ENCODE assay signal across 8 mouse cellular contexts in genomic region chr5:128953278-128954070, GRCm38 (mm10). TPM values are rescaled to one million over a fixed set of nuclear protein-coding genes. Genes with fewer than 3 reads are reported as not detected.
DNase-seq lines count a peak whose midpoint lies in the region; ATAC-seq and TF ChIP-seq lines count a peak whose summit lies in the region.

Rimbp2 (minus strand) TSS chr5:128953486.

- DNase-seq in layer of hippocampus, adult 11-12 months (ENCODE audit: low spot score): peak; percentile 68
- DNase-seq in layer of hippocampus, adult 9-10 months (ENCODE audit: low spot score): no peak
- no peak for DNase-seq in lung, postnatal 0 days (ENCODE audit: low spot score)

- H3K9ac ChIP-seq in embryonic facial prominence, embryonic 15.5 days: no peak within 1 kb of the TSS
- peak within 1 kb of the TSS; percentile 4; the same call in 1 of the 2 replicates for H3K9ac ChIP-seq in intestine, embryonic 16.5 days (ENCODE audit: low read depth, low read length)
- H3K9ac ChIP-seq in liver, embryonic 15.5 days: no peak within 1 kb of the TSS
- 0 out of 2 replicates have a peak within 1 kb of the TSS, but pooled peaks have one; percentile 7 for H3K9ac ChIP-seq in stomach, embryonic 16.5 days (ENCODE audit: low read length)
- H3K9ac ChIP-seq in lung, postnatal 0 days (replicated peaks; ENCODE audit: low read depth): no peak within 1 kb of the TSS

- TF ChIP-seq CTCF in lung, postnatal 0 days (IDR thresholded peaks at IDR 0.05): no peak

- H3K4me2 ChIP-seq in embryonic facial prominence, embryonic 15.5 days (replicated peaks): peak within 1 kb of the TSS; percentile 49
- peak within 1 kb of the TSS; percentile 47 for H3K4me2 ChIP-seq in intestine, embryonic 16.5 days (ENCODE audit: low read depth, low read length)
- H3K4me2 ChIP-seq in liver, embryonic 15.5 days: peak within 1 kb of the TSS; percentile 25
- peak within 1 kb of the TSS; percentile 50 for H3K4me2 ChIP-seq in stomach, embryonic 16.5 days (ENCODE audit: low read depth, low read length)
- H3K4me2 ChIP-seq in lung, postnatal 0 days (replicated peaks; ENCODE audit: low read depth, low read length): no peak within 1 kb of the TSS

- peaks cover 7% of the 10 kb centered on the region for H3K4me1 ChIP-seq in embryonic facial prominence, embryonic 15.5 days
- peaks cover 4% of the 10 kb centered on the region; the same call in 1 of the 2 replicates for H3K4me1 ChIP-seq in intestine, embryonic 16.5 days (ENCODE audit: control insufficient read depth, insufficient read depth, low read length)
- H3K4me1 ChIP-seq in liver, embryonic 15.5 days (replicated peaks): no peaks in the 10 kb centered on the region
- no peaks in the 10 kb centered on the region for H3K4me1 ChIP-seq in stomach, embryonic 16.5 days (ENCODE audit: control insufficient read depth, insufficient read depth, low read length)
- no peaks in the 10 kb centered on the region for H3K4me1 ChIP-seq in lung, postnatal 0 days (ENCODE audit: insufficient read depth, low read depth, low read length)

- H3K4me3 ChIP-seq in embryonic facial prominence, embryonic 15.5 days (replicated peaks): peak within 1 kb of the TSS; percentile 31
- peak within 1 kb of the TSS; percentile 35 for H3K4me3 ChIP-seq in intestine, embryonic 16.5 days (ENCODE audit: low read length)
- H3K4me3 ChIP-seq in liver, embryonic 15.5 days (replicated peaks): no peak within 1 kb of the TSS
- peak within 1 kb of the TSS; percentile 26 for H3K4me3 ChIP-seq in stomach, embryonic 16.5 days (replicated peaks; ENCODE audit: low read length)
- no peak within 1 kb of the TSS for H3K4me3 ChIP-seq in lung, postnatal 0 days (ENCODE audit: low read depth, low read length)

- ATAC-seq in embryonic facial prominence, embryonic 15.5 days (ENCODE audit: insufficient number of reproducible peaks, low FRiP score, low TSS enrichment, low read depth): no peak
- ATAC-seq in intestine, embryonic 16.5 days: 0 out of 2 replicates have a peak, but pooled peaks have one; percentile 31
- ATAC-seq in liver, embryonic 15.5 days (ENCODE audit: insufficient read depth): no peak
- ATAC-seq in stomach, embryonic 16.5 days (ENCODE audit: insufficient read depth, low FRiP score): peak; percentile 60; the same call in 1 of the 2 replicates
- ATAC-seq in lung, postnatal 0 days: no peak
- no peak for ATAC-seq in erythroblast, adult 5-6 weeks (replicated peaks; ENCODE audit: low FRiP score, poor library complexity, severe bottlenecking)

- 7% methylated on average over 17 of the region's 17 CpGs for WGBS in embryonic facial prominence, embryonic 15.5 days
- WGBS in intestine, embryonic 16.5 days: 12% methylated on average over 17 of the region's 17 CpGs
- WGBS in liver, embryonic 15.5 days (ENCODE audit: insufficient replicate concordance): 12% methylated on average over 17 of the region's 17 CpGs
- 13% methylated on average over 17 of the region's 17 CpGs for WGBS in stomach, embryonic 16.5 days
- 14% methylated on average over 15 of the region's 17 CpGs for WGBS in lung, postnatal 0 days

- H3K9me3 ChIP-seq in embryonic facial prominence, embryonic 15.5 days (replicated peaks): no peaks in the 10 kb centered on the region
- no peaks in the 10 kb centered on the region for H3K9me3 ChIP-seq in intestine, embryonic 16.5 days (ENCODE audit: control insufficient read depth, low read length)
- H3K9me3 ChIP-seq in liver, embryonic 15.5 days (replicated peaks): no peaks in the 10 kb centered on the region
- no peaks in the 10 kb centered on the region for H3K9me3 ChIP-seq in stomach, embryonic 16.5 days (replicated peaks; ENCODE audit: control insufficient read depth, low read length)
- no peaks in the 10 kb centered on the region for H3K9me3 ChIP-seq in lung, postnatal 0 days (ENCODE audit: low read length)

- H3K27me3 ChIP-seq in embryonic facial prominence, embryonic 15.5 days: peaks cover 22% of the 10 kb centered on the region
- peaks cover 11% of the 10 kb centered on the region; the same call in 1 of the 2 replicates for H3K27me3 ChIP-seq in intestine, embryonic 16.5 days (replicated peaks; ENCODE audit: control insufficient read depth, insufficient read depth, low read length)
- H3K27me3 ChIP-seq in liver, embryonic 15.5 days: peaks cover 20% of the 10 kb centered on the region
- H3K27me3 ChIP-seq in stomach, embryonic 16.5 days (ENCODE audit: control insufficient read depth, insufficient read depth, low read length): peaks cover 2% of the 10 kb centered on the region; the same call in 1 of the 2 replicates
- H3K27me3 ChIP-seq in lung, postnatal 0 days (replicated peaks; ENCODE audit: insufficient read depth, low read length): no peaks in the 10 kb centered on the region

- H3K27ac ChIP-seq in embryonic facial prominence, embryonic 15.5 days (replicated peaks): no peak within 1 kb of the TSS
- H3K27ac ChIP-seq in intestine, embryonic 16.5 days (ENCODE audit: low read length): no peak within 1 kb of the TSS
- no peak within 1 kb of the TSS for H3K27ac ChIP-seq in liver, embryonic 15.5 days (replicated peaks)
- H3K27ac ChIP-seq in stomach, embryonic 16.5 days (ENCODE audit: low read length): no peak within 1 kb of the TSS
- no peak within 1 kb of the TSS for H3K27ac ChIP-seq in lung, postnatal 0 days (ENCODE audit: low read length)

- no peaks in the 10 kb centered on the region for H3K36me3 ChIP-seq in embryonic facial prominence, embryonic 15.5 days
- H3K36me3 ChIP-seq in intestine, embryonic 16.5 days (ENCODE audit: control insufficient read depth, insufficient read depth, low read length): no peaks in the 10 kb centered on the region
- H3K36me3 ChIP-seq in liver, embryonic 15.5 days (replicated peaks): no peaks in the 10 kb centered on the region
- no peaks in the 10 kb centered on the region for H3K36me3 ChIP-seq in stomach, embryonic 16.5 days (ENCODE audit: control insufficient read depth, insufficient read depth, low read length)
- no peaks in the 10 kb centered on the region for H3K36me3 ChIP-seq in lung, postnatal 0 days (ENCODE audit: insufficient read depth, low read length)

- no peak for TF ChIP-seq EP300 in lung, postnatal 0 days (IDR thresholded peaks at IDR 0.05)

RNA-seq across cellular contexts. Expression of gene Rimbp2, which starts in this region (rescaled TPM):
- 0.17 and 0.34 TPM in 2 replicates for polyA plus RNA-seq in embryonic facial prominence, embryonic 15.5 days (2015; fragmentation: Nextera tagmentation; extraction: Ambion mirVana)
- polyA plus RNA-seq in intestine, embryonic 16.5 days (2015; fragmentation: Nextera tagmentation; extraction: Ambion mirVana): 0.67 and 0.84 TPM in 2 replicates
- polyA plus RNA-seq in liver, embryonic 15.5 days (2015; fragmentation: Nextera tagmentation; extraction: Ambion mirVana): not detected in 2 replicates
- polyA plus RNA-seq in stomach, embryonic 16.5 days (2015; fragmentation: Nextera tagmentation; extraction: Ambion mirVana): 0.39 and 0.42 TPM in 2 replicates
- not detected in 2 replicates for polyA plus RNA-seq in lung, postnatal 0 days (2015; fragmentation: Nextera tagmentation; extraction: Ambion mirVana)
- not detected in 2 replicates for total RNA-seq in erythroblast, adult 5-6 weeks (2015; ENCODE audit: low replicate concordance)
- total RNA-seq in erythroblast, adult 5-6 weeks (2017; ENCODE audit: low replicate concordance): not detected in 2 replicates

Comparison
In these comparisons a context has a peak if more than half of its experiments do, and no peak if none do; other contexts are left out.
1. Peak in ATAC-seq, H3K4me3 ChIP-seq, H3K9ac ChIP-seq and H3K4me2 ChIP-seq in intestine, embryonic 16.5 days; RNA of the gene not detected or under 1 TPM.
2. Peak in ATAC-seq, H3K4me3 ChIP-seq, H3K9ac ChIP-seq and H3K4me2 ChIP-seq in stomach, embryonic 16.5 days; RNA of the gene not detected or under 1 TPM.